Mouse (Mus musculus) midbrain, embryonic 12.5 days (tissue): ENCODE measurements at regions not wholly inside any gene's neighbourhood (a gene's known extent, or its start where the extent isn't known, plus 50 kb on each side); places are given as distances from the start of the nearest gene placed in this dataset.

ENCODE experiments used
- ATAC-seq: fragments of 200-750 bp; cut with Nextera tagmentation; 2 replicates; pipeline ENCODE4 v1.8.0; 2017; ENCODE audit warnings: low read depth, moderate TSS enrichment, moderate library complexity; ENCODE audit not compliant: low FRiP score
- H3K27ac ChIP-seq: fragments of 300-500 bp; sonication (generic); replicated peaks from 2 replicates; pipeline ENCODE4 v1.5.1; 2016; ENCODE audit warnings: mild to moderate bottlenecking
- H3K27me3 ChIP-seq: fragments of 300-500 bp; sonication (generic); 2 replicates; pipeline ENCODE4 v1.6.1; 2016; ENCODE audit warnings: mild to moderate bottlenecking
- H3K36me3 ChIP-seq: fragments of 300-500 bp; sonication (generic); 2 replicates; pipeline ENCODE4 v1.6.1; 2016
- H3K4me1 ChIP-seq: fragments of 300-500 bp; sonication (generic); 2 replicates; pipeline ENCODE4 v1.6.1; 2016
- H3K4me2 ChIP-seq: fragments of 300-500 bp; sonication (generic); replicated peaks from 2 replicates; pipeline ENCODE4 v1.6.1; 2016; ENCODE audit warnings: mild to moderate bottlenecking, moderate library complexity
- H3K4me3 ChIP-seq: fragments of 300-500 bp; sonication (generic); 2 replicates; pipeline ENCODE4 v1.5.1; 2016; ENCODE audit warnings: mild to moderate bottlenecking
- H3K9ac ChIP-seq: fragments of 300-500 bp; sonication (generic); replicated peaks from 2 replicates; pipeline ENCODE4 v1.6.1; 2016; ENCODE audit warnings: mild to moderate bottlenecking, moderate library complexity
- H3K9me3 ChIP-seq: fragments of 300-500 bp; sonication (generic); 2 replicates; pipeline ENCODE4 v1.6.1; 2016; ENCODE audit warnings: mild to moderate bottlenecking
- WGBS: fragments of 180-500 bp; shearing (Covaris S2); methylation state at CpG from one replicate; pipeline ENCODE4 v1.1.7; 2016; 5-methylcytosine and 5-hydroxymethylcytosine counted together

GRCm38 (mm10) chr2:61344556-61345131 is 233.7 kb upstream of the Tank start:
- WGBS = 90% methylated on average over 16 of the region's 16 CpGs
- Histone ChIP-seq H3K27me3 (no peaks in the 10 kb centered on the region), H3K4me1 (no peaks in the 10 kb centered on the region), H3K4me2 (no peak overlapping the region), H3K4me3 (no peak overlapping the region), H3K9ac (no peak overlapping the region), H3K9me3 (no peaks in the 10 kb centered on the region), H3K36me3 (no peaks in the 10 kb centered on the region), H3K27ac (no peak overlapping the region)
- no peak for ATAC-seq

GRCm38 (mm10) chr2:61341254-61341653 is 237.1 kb upstream of the Tank start:
- no peak overlapping the region for H3K27ac ChIP-seq
- no peak for ATAC-seq
- H3K4me3 ChIP-seq = no peak overlapping the region
- H3K4me2 ChIP-seq = no peak overlapping the region
- no peaks in the 10 kb centered on the region for H3K36me3 ChIP-seq
- no peaks in the 10 kb centered on the region for H3K4me1 ChIP-seq
- no peaks in the 10 kb centered on the region for H3K9me3 ChIP-seq
- H3K9ac ChIP-seq = no peak overlapping the region
- WGBS = 87% methylated on average over 5 of the region's 5 CpGs
- H3K27me3 ChIP-seq = no peaks in the 10 kb centered on the region

- ATAC-seq = no peak
Measured at GRCm38 (mm10) chr2:61319226-61319625, 259.2 kb upstream of the Tank start.

GRCm38 (mm10) chr2:61310405-61310804 is 268.0 kb upstream of the Tank start:
- H3K9ac ChIP-seq = no peak overlapping the region
- H3K4me1 ChIP-seq = no peaks in the 10 kb centered on the region
- H3K9me3 ChIP-seq = no peaks in the 10 kb centered on the region
- no peaks in the 10 kb centered on the region for H3K36me3 ChIP-seq
- peaks cover 5% of the 10 kb centered on the region; the same call in 1 of the 2 replicates for H3K27me3 ChIP-seq
- H3K27ac ChIP-seq = no peak overlapping the region
- no peak overlapping the region for H3K4me3 ChIP-seq
- 63% methylated on average over 4 of the region's 4 CpGs for WGBS
- H3K4me2 ChIP-seq = no peak overlapping the region
- no peak for ATAC-seq

More at GRCm38 (mm10) chr2:61319226-61319625, 259.2 kb upstream of the Tank start:
- H3K9me3 ChIP-seq = no peaks in the 10 kb centered on the region
- no peak overlapping the region for H3K27ac ChIP-seq
- peaks cover 8% of the 10 kb centered on the region; the same call in 1 of the 2 replicates for H3K27me3 ChIP-seq
- 86% methylated on average over 4 of the region's 4 CpGs for WGBS
- H3K4me3 ChIP-seq = no peak overlapping the region
- H3K4me1 ChIP-seq = no peaks in the 10 kb centered on the region
- H3K36me3 ChIP-seq = no peaks in the 10 kb centered on the region
- no peak overlapping the region for H3K9ac ChIP-seq
- H3K4me2 ChIP-seq = no peak overlapping the region

GRCm38 (mm10) chr2:61309219-61309618 is 269.2 kb upstream of the Tank start:
- 92% methylated on average over 2 of the region's 2 CpGs for WGBS
- no peak for ATAC-seq
- H3K27ac ChIP-seq = no peak overlapping the region

GRCm38 (mm10) chr2:61297135-61297534 is 281.2 kb upstream of the Tank start:
- no peaks in the 10 kb centered on the region for H3K4me1 ChIP-seq
- no peaks in the 10 kb centered on the region for H3K9me3 ChIP-seq
- 77% methylated on average over 5 of the region's 5 CpGs for WGBS
- H3K9ac ChIP-seq = no peak overlapping the region
- H3K4me3 ChIP-seq = no peak overlapping the region
- no peak overlapping the region for H3K27ac ChIP-seq
- H3K4me2 ChIP-seq = no peak overlapping the region
- ATAC-seq = no peak
- H3K36me3 ChIP-seq = no peaks in the 10 kb centered on the region
- H3K27me3 ChIP-seq = no peaks in the 10 kb centered on the region

More at GRCm38 (mm10) chr2:61309219-61309618, 269.2 kb upstream of the Tank start:
- no peak overlapping the region for H3K9ac ChIP-seq
- H3K4me2 ChIP-seq = no peak overlapping the region
- H3K9me3 ChIP-seq = no peaks in the 10 kb centered on the region
- no peak overlapping the region for H3K4me3 ChIP-seq
- no peaks in the 10 kb centered on the region for H3K4me1 ChIP-seq
- no peaks in the 10 kb centered on the region; the same call in 1 of the 2 replicates for H3K27me3 ChIP-seq
- H3K36me3 ChIP-seq = no peaks in the 10 kb centered on the region

GRCm38 (mm10) chr2:61296606-61297005 is 281.8 kb upstream of the Tank start:
- no peaks in the 10 kb centered on the region for H3K9me3 ChIP-seq
- WGBS = 85% methylated on average over 6 of the region's 6 CpGs
- H3K4me1 ChIP-seq = no peaks in the 10 kb centered on the region
- H3K9ac ChIP-seq = no peak overlapping the region
- H3K4me3 ChIP-seq = no peak overlapping the region
- H3K4me2 ChIP-seq = no peak overlapping the region
- H3K27me3 ChIP-seq = no peaks in the 10 kb centered on the region
- no peaks in the 10 kb centered on the region for H3K36me3 ChIP-seq
- ATAC-seq = no peak
- no peak overlapping the region for H3K27ac ChIP-seq

GRCm38 (mm10) chr2:61295261-61295964 is 283.0 kb upstream of the Tank start:
- Histone ChIP-seq H3K36me3 (no peaks in the 10 kb centered on the region), H3K27me3 (no peaks in the 10 kb centered on the region), H3K27ac (no peak overlapping the region), H3K4me1 (no peaks in the 10 kb centered on the region), H3K4me3 (no peak overlapping the region), H3K9ac (no peak overlapping the region), H3K9me3 (no peaks in the 10 kb centered on the region), H3K4me2 (no peak overlapping the region)
- ATAC-seq = no peak
- WGBS = 69% methylated on average over 6 of the region's 6 CpGs

GRCm38 (mm10) chr2:61288246-61288645 is 290.1 kb upstream of the Tank start:
- WGBS = 82% methylated on average over 2 of the region's 2 CpGs
- peaks cover 4% of the 10 kb centered on the region; the same call in 1 of the 2 replicates for H3K4me1 ChIP-seq
- no peak overlapping the region for H3K4me2 ChIP-seq
- no peak overlapping the region for H3K9ac ChIP-seq
- H3K27me3 ChIP-seq = no peaks in the 10 kb centered on the region
- no peak for ATAC-seq
- no peaks in the 10 kb centered on the region for H3K9me3 ChIP-seq
- no peak overlapping the region for H3K4me3 ChIP-seq
- H3K27ac ChIP-seq = no peak overlapping the region
- H3K36me3 ChIP-seq = no peaks in the 10 kb centered on the region

- Histone ChIP-seq H3K27ac (no peak overlapping the region), H3K4me3 (no peak overlapping the region), H3K9me3 (no peaks in the 10 kb centered on the region), H3K27me3 (no peaks in the 10 kb centered on the region), H3K36me3 (no peaks in the 10 kb centered on the region), H3K4me1 (peaks cover 4% of the 10 kb centered on the region; the same call in 1 of the 2 replicates), H3K4me2 (no peak overlapping the region), H3K9ac (no peak overlapping the region)
- 90% methylated on average over 6 of the region's 6 CpGs for WGBS
- ATAC-seq = no peak
Measured at GRCm38 (mm10) chr2:61284706-61285105, 293.7 kb upstream of the Tank start.

- H3K36me3 ChIP-seq = no peaks in the 10 kb centered on the region
- H3K4me3 ChIP-seq = no peak overlapping the region
- H3K27me3 ChIP-seq = no peaks in the 10 kb centered on the region
- H3K9ac ChIP-seq = no peak overlapping the region
- no peak overlapping the region for H3K4me2 ChIP-seq
- no peak for ATAC-seq
- H3K9me3 ChIP-seq = no peaks in the 10 kb centered on the region
- H3K4me1 ChIP-seq = peaks cover 4% of the 10 kb centered on the region; the same call in 1 of the 2 replicates
- 88% methylated on average over 9 of the region's 9 CpGs for WGBS
- H3K27ac ChIP-seq = no peak overlapping the region
Measured at GRCm38 (mm10) chr2:61283829-61284601, 294.4 kb upstream of the Tank start.

GRCm38 (mm10) chr2:61272721-61273120 is 305.7 kb upstream of the Tank start:
- Histone ChIP-seq H3K27me3 (no peaks in the 10 kb centered on the region), H3K4me2 (no peak overlapping the region)

More at GRCm38 (mm10) chr2:61272721-61273120, 305.7 kb upstream of the Tank start:
- no peak overlapping the region for H3K27ac ChIP-seq
- 92% methylated on average over 5 of the region's 5 CpGs for WGBS
- H3K9ac ChIP-seq = no peak overlapping the region
- no peaks in the 10 kb centered on the region for H3K4me1 ChIP-seq
- no peak overlapping the region for H3K4me3 ChIP-seq
- H3K9me3 ChIP-seq = no peaks in the 10 kb centered on the region
- H3K36me3 ChIP-seq = no peaks in the 10 kb centered on the region
- no peak for ATAC-seq
